Mouse (Mus musculus) cerebellum, postnatal 4 days (tissue): ENCODE results near the gene 4930563M21Rik.
"Not testable (repeated sequence)": the region's sequence is repeated elsewhere in the genome, so short reads cannot be mapped to it uniquely, and the experiment has no call there.

Experiments used
- DNase-seq, 2 experiments: peaks; one replicate each; pipeline ENCODE4 v3.0.0; 2022; ENCODE audit warnings: low spot score in 2 of 2, mixed read lengths in 1 of 2

Gene 4930563M21Rik

DNA sequence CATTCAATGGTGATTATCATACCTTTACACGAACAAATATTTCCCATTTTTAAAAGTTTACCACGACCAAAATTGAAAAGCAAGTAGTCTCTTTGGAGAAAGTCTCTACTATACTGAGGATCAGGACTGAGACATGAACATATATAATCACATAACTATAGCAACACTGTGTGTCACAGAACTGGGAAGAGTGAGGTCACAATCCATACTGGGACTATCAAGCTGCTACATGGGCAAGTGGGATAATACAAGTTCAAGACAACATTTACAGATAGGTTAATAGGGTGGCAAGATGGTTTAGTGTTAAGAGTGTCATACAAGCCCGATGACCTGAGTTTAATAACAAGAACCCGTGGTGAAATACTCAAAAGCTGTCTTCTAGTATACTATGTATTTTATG is at the start of gene 4930563M21Rik:
Gene 4930563M21Rik (minus strand): TSS at position 101 of the 400 bp plus-strand sequence.
- no peak for DNase-seq

GRCm38 (mm10) chr9:56056147-56056546 is 45.8 kb upstream of the 4930563M21Rik start:
- no peak for DNase-seq

- DNase-seq, result no peak
Observed at GRCm38 (mm10) chr9:56053796-56054195, 43.4 kb upstream of the 4930563M21Rik start.

DNA sequence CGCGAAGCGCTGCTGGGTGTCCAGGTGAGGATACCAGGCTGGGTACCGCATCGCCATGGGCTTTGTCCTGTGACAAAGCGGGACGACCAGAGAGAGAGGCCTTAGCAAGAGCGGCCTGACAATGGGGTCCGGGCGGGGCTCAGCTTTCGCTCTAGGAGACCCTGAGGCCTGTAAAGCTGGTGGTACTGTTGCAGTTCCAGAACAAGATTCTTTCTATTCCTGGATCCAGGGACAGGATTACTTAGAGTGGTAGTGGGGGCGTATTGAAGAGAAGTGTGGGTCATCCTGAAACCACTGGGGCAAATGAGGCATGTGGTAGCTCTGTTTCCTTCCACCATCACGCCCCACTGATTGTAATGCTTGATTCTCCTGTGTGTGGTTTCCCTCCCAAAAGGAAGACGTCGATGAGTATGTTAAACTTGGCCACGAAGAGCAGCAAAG is 31.9 kb upstream of the 4930563M21Rik start:
- no peak for DNase-seq

DNA sequence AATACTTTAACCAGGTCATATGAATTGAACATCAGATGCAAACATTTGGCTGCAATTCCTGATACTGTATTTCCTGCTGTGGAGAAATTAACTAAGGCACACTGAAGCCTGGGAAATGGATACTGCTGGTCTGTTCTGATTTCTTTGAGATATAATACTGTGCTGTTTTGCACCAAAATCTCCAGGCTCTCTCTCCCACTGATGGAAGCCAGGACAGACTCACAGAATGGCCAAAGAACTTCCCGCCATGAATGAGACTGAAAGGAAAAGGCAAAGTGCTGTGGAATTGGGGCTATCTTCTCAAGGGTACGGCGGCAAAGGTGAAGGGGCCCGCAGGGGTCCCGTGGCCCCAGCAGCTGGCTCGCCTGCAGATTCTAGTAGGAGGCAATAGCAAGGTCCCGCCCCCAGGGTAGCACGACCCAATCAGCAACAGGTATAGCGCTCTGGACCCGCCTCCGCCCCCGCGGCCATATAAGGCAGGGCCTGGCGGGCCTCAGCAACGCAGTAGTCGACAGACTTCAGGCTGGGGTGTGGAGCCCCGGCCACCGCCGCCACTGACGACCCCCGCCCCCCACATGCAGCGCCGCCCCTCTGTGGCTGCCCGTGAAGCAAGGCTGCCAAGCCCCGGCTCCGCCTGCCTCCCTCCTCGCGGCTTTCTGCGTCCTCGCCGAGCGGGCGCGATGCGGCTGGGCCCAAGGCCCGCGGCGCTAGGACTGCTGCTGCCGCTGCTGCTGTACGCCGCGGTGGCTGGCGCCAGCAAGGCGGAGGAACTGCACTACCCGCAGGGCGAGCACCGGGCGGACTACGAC is 31.2 kb upstream of the 4930563M21Rik start, which contains the start of gene Rcn2:
Gene Rcn2 (plus strand): TSS at position 474 of the 809 bp plus-strand sequence.
- DNase-seq, result peak; percentile 92 to 97

DNA sequence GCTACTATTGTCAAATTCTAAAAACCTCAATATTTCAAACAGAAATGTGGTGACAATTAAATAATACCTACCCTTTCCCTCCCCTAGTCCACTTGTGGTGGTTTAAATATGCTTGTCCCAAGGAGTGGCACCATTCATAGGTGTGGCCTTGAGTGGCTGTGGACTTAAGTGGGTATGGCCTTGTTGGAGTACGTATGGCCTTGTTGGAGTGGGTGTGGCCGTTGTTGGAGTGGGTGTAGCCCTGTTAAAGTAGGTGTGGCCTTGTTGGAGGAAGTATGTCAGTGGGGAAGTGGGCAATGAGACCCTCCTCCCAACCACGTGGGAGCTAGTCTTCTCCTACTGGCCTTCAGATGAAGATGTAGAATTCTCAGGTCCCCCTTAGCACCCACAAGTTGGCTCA is 21.9 kb upstream of the 4930563M21Rik start:
- DNase-seq, result no peak

DNA sequence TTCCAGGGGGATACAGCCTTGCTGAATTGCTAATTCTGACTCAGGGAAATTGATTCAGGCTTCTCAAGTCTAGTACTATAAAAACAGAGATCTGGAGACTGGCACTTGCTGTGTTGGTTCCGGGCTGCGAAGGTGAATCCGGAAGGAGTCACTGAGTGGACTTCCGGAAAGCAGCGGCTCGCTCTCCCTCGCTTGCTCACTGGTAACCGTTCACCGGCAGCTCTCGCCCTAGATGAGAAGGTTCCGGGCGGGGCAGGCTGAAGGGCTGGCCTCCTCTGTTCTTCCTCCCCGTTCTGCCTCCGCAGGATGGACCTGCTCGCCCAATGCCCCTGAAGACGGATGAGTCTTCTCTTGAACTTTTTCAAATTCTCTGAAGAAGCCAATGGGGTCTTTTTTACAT is 16.9 kb upstream of the 4930563M21Rik start:
- no peak for DNase-seq

DNA sequence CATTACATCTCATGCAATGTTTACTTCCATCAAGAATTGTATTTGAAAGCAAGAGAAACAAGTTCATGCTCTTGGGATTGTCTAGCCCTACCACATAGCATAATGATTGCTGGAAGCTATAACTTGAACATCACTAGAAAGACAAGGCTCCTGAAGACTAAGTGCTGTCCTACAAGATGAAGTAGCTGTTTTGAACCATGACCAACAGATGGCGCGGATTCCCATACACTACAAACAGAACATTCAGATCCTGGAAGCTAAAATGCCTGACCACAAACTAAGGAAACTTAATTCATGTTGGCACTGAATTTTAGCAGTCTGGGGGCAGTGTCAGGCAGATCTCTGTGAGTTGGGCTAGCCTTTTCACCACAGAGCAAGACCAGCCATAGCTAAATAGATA is 14.4 kb upstream of the 4930563M21Rik start:
- no peak for DNase-seq

DNA sequence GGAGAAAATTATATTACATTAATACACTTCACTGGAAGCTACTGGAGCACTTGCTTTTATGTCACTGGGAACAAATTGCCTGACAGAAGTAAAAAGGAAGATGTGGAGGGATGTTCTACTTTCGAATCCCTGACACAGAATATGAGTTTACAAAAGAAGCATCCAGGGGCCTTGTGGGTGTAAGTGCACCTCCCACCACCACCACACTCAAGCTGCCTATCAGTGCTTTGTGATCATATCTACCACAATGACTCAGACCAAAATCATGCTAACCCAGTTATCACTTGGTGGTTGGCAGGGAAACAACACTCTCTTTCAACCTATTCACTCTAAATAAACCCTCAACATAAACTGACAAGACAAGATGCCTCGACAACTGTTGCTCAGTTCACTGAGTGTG is 5.7 kb downstream of the 4930563M21Rik start:
- DNase-seq, result not testable (repeated sequence)

GRCm38 (mm10) chr9:55946819-55947218 is 63.5 kb downstream of the 4930563M21Rik start:
- peak in 1 of 2 experiments; percentile 3 for DNase-seq

- DNase-seq, result no peak
Observed at GRCm38 (mm10) chr9:55941356-55941755, 69.0 kb downstream of the 4930563M21Rik start.

DNA sequence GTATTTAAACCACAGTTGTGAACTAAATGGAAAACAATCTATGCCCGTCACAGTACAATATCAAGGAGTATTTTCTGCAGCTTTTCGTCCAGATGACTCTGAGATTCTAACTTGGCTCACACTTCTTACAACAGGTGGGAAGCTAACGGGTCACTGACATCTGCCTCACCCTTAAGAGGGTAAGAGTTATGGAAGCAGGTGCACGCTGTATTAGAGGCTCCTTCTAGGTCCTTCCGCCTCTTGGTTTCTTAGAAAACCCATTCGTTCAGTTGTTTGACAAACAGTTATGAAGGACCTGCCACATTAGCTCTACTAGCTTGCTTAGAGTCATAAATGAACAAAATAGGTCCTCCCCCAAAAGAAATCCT is 71.7 kb downstream of the 4930563M21Rik start:
- DNase-seq, result no peak

- peak; percentile 51 to 83 for DNase-seq
Observed at GRCm38 (mm10) chr9:55937664-55938617, 72.4 kb downstream of the 4930563M21Rik start, which contains the start of gene Scaper. Gene Scaper (minus strand): TSS chr9:55938119.

DNA sequence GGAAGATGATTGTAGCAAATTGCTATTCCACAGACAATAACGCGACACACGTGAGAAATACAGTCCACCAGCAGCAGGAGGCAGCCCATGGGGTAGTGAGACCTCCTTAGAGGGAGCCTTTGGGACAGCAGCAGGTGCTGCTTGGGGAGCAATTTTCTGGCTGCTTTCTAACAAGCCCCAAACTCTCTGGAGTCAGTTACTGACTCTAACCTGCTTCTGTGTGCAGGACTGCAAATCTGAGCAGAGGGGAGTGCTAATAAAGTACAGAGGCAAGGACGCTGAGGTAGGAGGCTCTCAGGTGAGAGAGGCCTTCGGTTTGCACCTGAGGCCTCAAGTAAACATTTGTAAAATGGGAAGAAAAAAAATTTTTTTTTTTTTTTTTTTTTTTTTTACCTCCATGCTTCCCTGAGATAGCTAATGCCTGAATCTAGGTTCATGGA is 73.1 kb downstream of the 4930563M21Rik start:
- DNase-seq, result peak in 1 of 2 experiments; percentile 7

- no peak for DNase-seq
Observed at GRCm38 (mm10) chr9:55932482-55932881, 77.9 kb downstream of the 4930563M21Rik start.

DNA sequence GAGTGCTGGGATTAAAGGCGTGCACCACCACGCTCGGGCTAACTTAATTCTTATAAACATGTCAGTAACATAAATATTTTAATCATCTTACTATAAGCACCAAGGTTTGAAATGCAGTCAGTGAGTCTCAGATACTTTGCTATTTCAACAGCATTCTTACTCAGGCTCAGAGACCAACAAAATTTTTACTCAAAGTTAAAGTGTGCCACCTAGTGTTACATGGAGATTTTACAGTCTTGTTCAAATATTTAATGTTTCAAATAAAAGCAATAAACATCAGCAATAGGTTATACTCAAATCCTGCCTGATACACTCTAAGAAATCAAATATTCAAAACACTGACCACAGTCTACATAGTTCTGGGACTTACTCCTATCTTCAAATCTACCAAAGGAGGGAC is 91.8 kb downstream of the 4930563M21Rik start:
- DNase-seq, result no peak

DNA sequence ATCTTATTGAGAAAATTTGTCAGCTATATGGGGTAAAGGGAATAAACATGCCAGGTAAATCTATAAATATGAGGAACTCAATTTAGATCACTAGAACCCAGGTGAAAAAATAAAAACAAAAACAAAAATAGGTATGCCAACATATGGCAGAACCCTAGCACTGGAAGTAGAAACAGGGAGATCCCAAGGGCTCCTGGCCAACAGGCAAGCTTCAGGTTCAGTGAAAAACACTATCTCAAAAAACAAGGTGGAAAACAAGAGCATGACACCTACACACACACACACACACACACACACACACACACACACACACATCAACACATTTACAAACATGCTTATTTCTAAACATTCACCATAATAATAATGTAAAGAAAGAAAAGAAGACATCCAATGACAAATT is 93.6 kb downstream of the 4930563M21Rik start:
- DNase-seq, result no peak
